Mouse (Mus musculus) midbrain, postnatal 0 days (tissue): ENCODE data around the gene Cfap44. TPM values are rescaled to one million over a fixed set of nuclear protein-coding genes. Genes with fewer than 3 reads are reported as not detected.
"Not testable (repeated sequence)": the region's sequence is repeated elsewhere in the genome, so short reads cannot be mapped to it uniquely, and the experiment has no call there.

Experiments
- ATAC-seq: fragments of 200-750 bp; cut with Nextera tagmentation; 2 replicates; pipeline ENCODE4 v1.8.0; 2017; ENCODE audit warnings: moderate number of reproducible peaks, mild to moderate bottlenecking, moderate TSS enrichment, moderate library complexity; ENCODE audit not compliant: low FRiP score
- DNase-seq: peaks from one replicate; pipeline ENCODE4 v3.0.0-alpha.2; 2015; ENCODE audit warnings: low spot score
- H3K27ac ChIP-seq: fragments of 300-500 bp; sonication (generic); 2 replicates; pipeline ENCODE4 v1.5.1; 2014; ENCODE audit warnings: low read depth, mild to moderate bottlenecking, low read length, mixed read lengths
- H3K27me3 ChIP-seq: fragments of 300-500 bp; sonication (generic); 2 replicates; pipeline ENCODE4 v1.6.1; 2014; ENCODE audit warnings: low read length, control low read depth, mixed read lengths; ENCODE audit not compliant: insufficient read depth
- H3K36me3 ChIP-seq: fragments of 300-500 bp; sonication (generic); 2 replicates; pipeline ENCODE4 v1.6.1; 2014; ENCODE audit warnings: low read length, control low read depth, mixed read lengths; ENCODE audit not compliant: insufficient read depth
- H3K4me1 ChIP-seq: fragments of 300-500 bp; sonication (generic); 2 replicates; pipeline ENCODE4 v1.6.1; 2014; ENCODE audit warnings: mild to moderate bottlenecking, control low read depth, antibody characterized with exemption, low read length, mixed read lengths; ENCODE audit not compliant: insufficient read depth
- H3K4me2 ChIP-seq: fragments of 300-500 bp; sonication (generic); 2 replicates; pipeline ENCODE4 v1.6.1; 2014; ENCODE audit warnings: low read depth, mild to moderate bottlenecking, low read length, mixed read lengths; ENCODE audit not compliant: poor library complexity, severe bottlenecking
- H3K4me3 ChIP-seq: fragments of 300-500 bp; sonication (generic); 2 replicates; pipeline ENCODE4 v1.5.1; 2014; ENCODE audit warnings: low read depth, mild to moderate bottlenecking, low read length, moderate library complexity
- H3K9ac ChIP-seq: fragments of 300-500 bp; sonication (generic); replicated peaks from 2 replicates; pipeline ENCODE4 v1.6.1; 2014; ENCODE audit warnings: mild to moderate bottlenecking, low read length, moderate library complexity, mixed read lengths; ENCODE audit not compliant: poor library complexity, severe bottlenecking
- H3K9me3 ChIP-seq: fragments of 300-500 bp; sonication (generic); 2 replicates; pipeline ENCODE4 v1.6.1; 2016; ENCODE audit warnings: low read length, control low read depth
- CTCF ChIP-seq: IDR thresholded peaks from 2 replicates; pipeline ENCODE4 v1.5.1; 2016; ENCODE audit warnings: antibody characterized with exemption, mild to moderate bottlenecking
- WGBS: fragments of 180-500 bp; shearing (Covaris S2); extraction: QIAGEN DNeasy Blood & Tissue Kit; methylation state at CpG from one replicate; pipeline ENCODE4 v1.1.7; 2014; 5-methylcytosine and 5-hydroxymethylcytosine counted together
- polyA plus RNA-seq: library from polyadenylated mRNA; unstranded; fragments of >200 nt; fragmentation: Nextera tagmentation; extraction: Ambion mirVana; gene quantifications from 2 replicates; pipeline ENCODE4 v1.2.1, GENCODE M21; 2015
- total RNA-seq: library from RNA; depleted of rRNA; stranded (reverse); fragments of >200 nt; gene quantifications from 2 replicates; pipeline ENCODE4 v1.2.3, GENCODE M21; 2014

Cfap44 gene
- total and polyA plus RNA-seq, 2 experiments from 2014 or later = 3.7 to 3.8 TPM

GRCm38 (mm10) chr16:44435481-44435880 lies 40.9 kb downstream of the Cfap44 start:
- Histone ChIP-seq H3K4me3 (no peak overlapping the region), H3K27ac (no peak overlapping the region), H3K9me3 (no peaks in the 10 kb centered on the region), H3K4me1 (no peaks in the 10 kb centered on the region), H3K36me3 (no peaks in the 10 kb centered on the region), H3K27me3 (no peaks in the 10 kb centered on the region), H3K9ac (no peak overlapping the region), H3K4me2 (no peak overlapping the region)
- DNase-seq (no peak), ATAC-seq (no peak)
- peak; percentile 51 for TF ChIP-seq CTCF
- 65% methylated on average over 4 of the region's 4 CpGs for WGBS

- not testable (repeated sequence) for H3K27me3 ChIP-seq, H3K4me2 ChIP-seq, H3K4me3 ChIP-seq, H3K27ac ChIP-seq, ATAC-seq, H3K9me3 ChIP-seq, H3K9ac ChIP-seq, DNase-seq, H3K36me3 ChIP-seq, H3K4me1 ChIP-seq
- 96% methylated on average over 15 of the region's 15 CpGs for WGBS
Observed at GRCm38 (mm10) chr16:44441913-44442312, 47.3 kb downstream of the Cfap44 start.

- no peak for TF ChIP-seq CTCF
- Histone ChIP-seq H3K9ac (no peak overlapping the region), H3K27me3 (no peaks in the 10 kb centered on the region), H3K27ac (no peak overlapping the region), H3K4me1 (no peaks in the 10 kb centered on the region), H3K9me3 (no peaks in the 10 kb centered on the region), H3K4me3 (no peak overlapping the region), H3K4me2 (no peak overlapping the region), H3K36me3 (no peaks in the 10 kb centered on the region)
- ATAC-seq = no peak
- 97% methylated on average over 2 of the region's 2 CpGs for WGBS
- DNase-seq = no peak
Observed at GRCm38 (mm10) chr16:44457858-44458257, 63.3 kb downstream of the Cfap44 start.

- 93% methylated on average over 2 of the region's 2 CpGs for WGBS
Observed at GRCm38 (mm10) chr16:44458826-44459225, 64.2 kb downstream of the Cfap44 start.

GRCm38 (mm10) chr16:44460922-44461321 lies 66.3 kb downstream of the Cfap44 start:
- ATAC-seq (no peak), DNase-seq (no peak)
- H3K4me3 ChIP-seq = no peak overlapping the region
- no peaks in the 10 kb centered on the region for H3K4me1 ChIP-seq
- no peaks in the 10 kb centered on the region for H3K36me3 ChIP-seq
- H3K9me3 ChIP-seq = no peaks in the 10 kb centered on the region
- no peak overlapping the region for H3K9ac ChIP-seq
- no peak overlapping the region for H3K27ac ChIP-seq
- no peak for TF ChIP-seq CTCF
- H3K27me3 ChIP-seq = no peaks in the 10 kb centered on the region
- 85% methylated on average over 5 of the region's 5 CpGs for WGBS
- H3K4me2 ChIP-seq = no peak overlapping the region

More at GRCm38 (mm10) chr16:44458826-44459225, 64.2 kb downstream of the Cfap44 start:
- Histone ChIP-seq H3K27ac (no peak overlapping the region), H3K4me3 (no peak overlapping the region), H3K4me2 (no peak overlapping the region), H3K36me3 (no peaks in the 10 kb centered on the region), H3K9ac (no peak overlapping the region), H3K9me3 (no peaks in the 10 kb centered on the region), H3K4me1 (no peaks in the 10 kb centered on the region), H3K27me3 (no peaks in the 10 kb centered on the region)
- no peak for TF ChIP-seq CTCF
- ATAC-seq (no peak), DNase-seq (no peak)

GRCm38 (mm10) chr16:44475281-44475680 lies 80.7 kb downstream of the Cfap44 start:
- no peaks in the 10 kb centered on the region for H3K36me3 ChIP-seq
- no peaks in the 10 kb centered on the region for H3K9me3 ChIP-seq
- no peak overlapping the region for H3K9ac ChIP-seq
- H3K4me2 ChIP-seq = no peak overlapping the region
- no peaks in the 10 kb centered on the region for H3K27me3 ChIP-seq
- H3K4me3 ChIP-seq = no peak overlapping the region
- H3K27ac ChIP-seq = no peak overlapping the region
- ATAC-seq (no peak), DNase-seq (no peak)
- H3K4me1 ChIP-seq = no peaks in the 10 kb centered on the region
- no peak for TF ChIP-seq CTCF
- WGBS = 90% methylated on average over 14 of the region's 14 CpGs
